ENCODE assay signal across 14 mouse cellular contexts in the genomic region with DNA sequence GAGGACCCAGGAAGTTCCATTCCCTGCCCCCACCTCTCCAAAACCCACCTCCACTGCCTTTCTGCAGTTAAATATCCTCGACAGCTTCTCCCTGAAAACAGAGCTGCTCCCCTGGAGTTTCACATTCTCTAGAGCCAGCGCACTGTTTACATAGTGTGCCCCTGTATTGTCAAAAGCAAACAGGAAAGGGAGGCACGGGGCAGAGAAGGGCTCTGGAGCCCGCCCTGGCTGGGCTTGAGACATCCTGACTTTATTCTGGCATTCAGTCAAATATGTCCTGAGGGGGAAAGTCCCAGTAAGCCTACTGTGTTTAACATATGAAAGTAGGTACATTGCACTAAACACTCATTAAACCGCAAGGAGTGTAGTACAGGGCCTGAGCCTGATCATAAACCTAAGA. TPM values are rescaled to one million over a fixed set of nuclear protein-coding genes. Genes with fewer than 3 reads are reported as not detected.
DNase-seq lines count a peak whose midpoint lies in the region; ATAC-seq and TF ChIP-seq lines count a peak whose summit lies in the region.
"Had no signal": no experiment of that assay in that cellular context is flagged by ENCODE, and none has a peak within 500 bp of the region (broad histone marks: within the 10 kb centered on the region; RNA-seq: fewer than 3 reads in every experiment).

No protein-coding gene starts in this region.

- no peak for DNase-seq in heart, embryonic 10.5 days (ENCODE audit: low spot score)
- DNase-seq in heart, postnatal 4 days = no peak
- DNase-seq in liver, postnatal 0 days = no peak
- DNase-seq in stomach, postnatal 0 days (ENCODE audit: low spot score) = no peak
- no peak for DNase-seq in right cerebral cortex, postnatal 14 days
- DNase-seq: cerebellum, adult 8-10 months; embryo, embryonic 11 days; forebrain, postnatal 0 days; gastrocnemius, postnatal 14 days; heart, postnatal 10 days; kidney, postnatal 14 days had no signal

- no peak for TF ChIP-seq CTCF in liver, postnatal 0 days (IDR thresholded peaks at IDR 0.05; ENCODE audit: low read depth)
- TF ChIP-seq CTCF in stomach, postnatal 0 days (IDR thresholded peaks at IDR 0.05; ENCODE audit: low read depth) = no peak

- 54% methylated on average over 5 of the region's 5 CpGs for WGBS in heart, embryonic 10.5 days
- 52% methylated on average over 5 of the region's 5 CpGs for WGBS in liver, embryonic 16.5 days (ENCODE audit: insufficient replicate concordance)
- WGBS in liver, postnatal 0 days (ENCODE audit: insufficient replicate concordance) = 51% methylated on average over 5 of the region's 5 CpGs
- 34% methylated on average over 5 of the region's 5 CpGs for WGBS in lung, embryonic 16.5 days
- 39% methylated on average over 5 of the region's 5 CpGs for WGBS in stomach, postnatal 0 days

- H3K27ac ChIP-seq in heart, embryonic 10.5 days = 0 out of 2 replicates have a peak overlapping the region, but pooled peaks have one; percentile 11
- H3K27ac ChIP-seq in liver, embryonic 16.5 days (ENCODE audit: low read length) = no peak overlapping the region
- no peak overlapping the region for H3K27ac ChIP-seq in liver, postnatal 0 days (ENCODE audit: low read depth)
- peak overlapping the region; percentile 62 for H3K27ac ChIP-seq in lung, embryonic 16.5 days (ENCODE audit: low read length)
- H3K27ac ChIP-seq in stomach, postnatal 0 days (replicated peaks) = no peak overlapping the region

- 0 out of 2 replicates have a peak, but pooled peaks cover 3% of the 10 kb centered on the region for H3K9me3 ChIP-seq in heart, embryonic 10.5 days
- no peaks in the 10 kb centered on the region for H3K9me3 ChIP-seq in liver, embryonic 16.5 days (replicated peaks; ENCODE audit: control insufficient read depth, low read length)
- no peaks in the 10 kb centered on the region for H3K9me3 ChIP-seq in liver, postnatal 0 days (ENCODE audit: low read length)
- no peaks in the 10 kb centered on the region for H3K9me3 ChIP-seq in lung, embryonic 16.5 days (ENCODE audit: control insufficient read depth, low read length)
- no peaks in the 10 kb centered on the region for H3K9me3 ChIP-seq in stomach, postnatal 0 days (ENCODE audit: control insufficient read depth, low read length)

- peaks cover 14% of the 10 kb centered on the region for H3K36me3 ChIP-seq in heart, embryonic 10.5 days
- H3K36me3 ChIP-seq in liver, embryonic 16.5 days (ENCODE audit: control insufficient read depth, insufficient read depth) = no peaks in the 10 kb centered on the region
- no peaks in the 10 kb centered on the region for H3K36me3 ChIP-seq in liver, postnatal 0 days (replicated peaks; ENCODE audit: insufficient read depth, low read length)
- H3K36me3 ChIP-seq in lung, embryonic 16.5 days (ENCODE audit: control insufficient read depth, insufficient read depth, low read length) = peaks cover 5% of the 10 kb centered on the region; the same call in 1 of the 2 replicates
- H3K36me3 ChIP-seq in stomach, postnatal 0 days (ENCODE audit: control insufficient read depth, insufficient read depth, low read length) = no peaks in the 10 kb centered on the region

- no peak for TF ChIP-seq EP300 in liver, postnatal 0 days (IDR thresholded peaks at IDR 0.05; ENCODE audit: low read depth)
- no peak for TF ChIP-seq EP300 in stomach, postnatal 0 days (optimal IDR thresholded peaks at IDR 0.05)

- H3K4me1 ChIP-seq in heart, embryonic 10.5 days = peaks cover 20% of the 10 kb centered on the region
- no peaks in the 10 kb centered on the region for H3K4me1 ChIP-seq in liver, embryonic 16.5 days (ENCODE audit: control insufficient read depth, low read depth, low read length)
- H3K4me1 ChIP-seq in liver, postnatal 0 days (ENCODE audit: insufficient read depth) = no peaks in the 10 kb centered on the region
- H3K4me1 ChIP-seq in lung, embryonic 16.5 days (replicated peaks; ENCODE audit: control insufficient read depth, insufficient read depth, low read length) = peaks cover 4% of the 10 kb centered on the region; the same call in 1 of the 2 replicates
- H3K4me1 ChIP-seq in stomach, postnatal 0 days (replicated peaks; ENCODE audit: control insufficient read depth, insufficient read depth) = no peaks in the 10 kb centered on the region

- no peak overlapping the region for H3K9ac ChIP-seq in liver, embryonic 16.5 days (ENCODE audit: low read depth, low read length)
- H3K9ac ChIP-seq in liver, postnatal 0 days (replicated peaks) = no peak overlapping the region
- no peak overlapping the region for H3K9ac ChIP-seq in lung, embryonic 16.5 days (ENCODE audit: low read length)
- no peak overlapping the region for H3K9ac ChIP-seq in stomach, postnatal 0 days (ENCODE audit: low read length)
- H3K9ac ChIP-seq: forebrain, postnatal 0 days had no signal

- ATAC-seq in liver, embryonic 16.5 days (ENCODE audit: low read depth) = 0 out of 2 replicates have a peak, but pooled peaks have one; percentile 16
- no peak for ATAC-seq in liver, postnatal 0 days
- peak; percentile 95 for ATAC-seq in lung, embryonic 16.5 days (ENCODE audit: low read depth)
- ATAC-seq in stomach, postnatal 0 days (ENCODE audit: low FRiP score, low TSS enrichment) = peak; percentile 73; the same call in 1 of the 2 replicates
- ATAC-seq in cerebellum, adult (ENCODE audit: insufficient number of reproducible peaks, low FRiP score, low TSS enrichment) = no peak
- ATAC-seq: forebrain, postnatal 0 days had no signal

- H3K27me3 ChIP-seq in heart, embryonic 10.5 days (ENCODE audit: insufficient read depth, poor library complexity, severe bottlenecking) = no peaks in the 10 kb centered on the region
- no peaks in the 10 kb centered on the region for H3K27me3 ChIP-seq in liver, embryonic 16.5 days (ENCODE audit: control insufficient read depth, insufficient read depth, low read depth, low read length)
- H3K27me3 ChIP-seq in liver, postnatal 0 days (ENCODE audit: insufficient read depth, low read length) = no peaks in the 10 kb centered on the region
- no peaks in the 10 kb centered on the region for H3K27me3 ChIP-seq in lung, embryonic 16.5 days (ENCODE audit: control insufficient read depth, insufficient read depth, low read depth, low read length)
- no peaks in the 10 kb centered on the region for H3K27me3 ChIP-seq in stomach, postnatal 0 days (ENCODE audit: control insufficient read depth, insufficient read depth, low read length)

- no peak overlapping the region for H3K4me3 ChIP-seq in heart, embryonic 10.5 days
- no peak overlapping the region for H3K4me3 ChIP-seq in liver, embryonic 16.5 days (ENCODE audit: low read depth, low read length)
- H3K4me3 ChIP-seq in liver, postnatal 0 days (ENCODE audit: low read depth, low read length) = no peak overlapping the region
- H3K4me3 ChIP-seq in lung, embryonic 16.5 days (ENCODE audit: low read length) = no peak overlapping the region
- H3K4me3 ChIP-seq in stomach, postnatal 0 days (ENCODE audit: low read depth, low read length) = no peak overlapping the region

- H3K4me2 ChIP-seq in liver, embryonic 16.5 days (ENCODE audit: low read depth, low read length) = no peak overlapping the region
- no peak overlapping the region for H3K4me2 ChIP-seq in liver, postnatal 0 days (ENCODE audit: low read depth, low read length)
- H3K4me2 ChIP-seq in lung, embryonic 16.5 days (ENCODE audit: low read depth, low read length) = no peak overlapping the region
- no peak overlapping the region for H3K4me2 ChIP-seq in stomach, postnatal 0 days (replicated peaks; ENCODE audit: low read depth)

RNA-seq across cellular contexts. Expression of gene Atp6v0a4, which starts 56.3 kb away (rescaled TPM):
- polyA plus RNA-seq in heart, embryonic 10.5 days (2016; fragmentation: Nextera tagmentation; extraction: Ambion mirVana) = not detected in 2 replicates
- 1 to 10 TPM; 2.1 to 2.9 TPM for total RNA-seq in heart, postnatal 4 days (2021)
- polyA plus RNA-seq in liver, embryonic 16.5 days (2015; fragmentation: Nextera tagmentation; extraction: Ambion mirVana) = 0.13 and 0.67 TPM in 2 replicates
- polyA plus RNA-seq in liver, postnatal 0 days (2015; fragmentation: Nextera tagmentation; extraction: Ambion mirVana) = 0.05 TPM in 2 replicates
- 10.5 and 15.8 TPM in 2 replicates for polyA plus RNA-seq in lung, embryonic 16.5 days (2015; fragmentation: Nextera tagmentation; extraction: Ambion mirVana)
- polyA plus RNA-seq in stomach, postnatal 0 days (2015; fragmentation: Nextera tagmentation; extraction: Ambion mirVana) = 11.9 and 13.9 TPM in 2 replicates

Comparison
In these comparisons a context has a peak if more than half of its experiments do, and no peak if none do; other contexts are left out.
1. ATAC-seq: peak in liver, embryonic 16.5 days (single experiment), lung, embryonic 16.5 days (single experiment) and stomach, postnatal 0 days (single experiment); none in liver, postnatal 0 days (single experiment) and cerebellum, adult (single experiment).
2. H3K27ac ChIP-seq: peak in heart, embryonic 10.5 days (single experiment) and lung, embryonic 16.5 days (single experiment); none in liver, embryonic 16.5 days (single experiment), liver, postnatal 0 days (single experiment) and stomach, postnatal 0 days (single experiment).